Mouse (Mus musculus) large intestine, adult 2 months (tissue): Measurements from ENCODE around the gene Nuak1. TPM values are rescaled to one million over a fixed set of nuclear protein-coding genes. Genes with fewer than 3 reads are reported as not detected.

Source experiments
- DNase-seq: peaks from one replicate; pipeline ENCODE4 v3.0.0-alpha.2; 2012; ENCODE audit warnings: low read depth, low spot score
- WGBS: fragments of 180-500 bp; shearing (Covaris S2); methylation state at CpG from one replicate; pipeline ENCODE4 v1.1.7; 2018; 5-methylcytosine and 5-hydroxymethylcytosine counted together
- polyA plus RNA-seq: library from polyadenylated mRNA; depleted of rRNA; stranded (reverse); fragments of >200 nt; gene quantifications from 2 replicates; pipeline ENCODE4 v1.2.3, GENCODE M21; 2012

Gene Nuak1
- polyA plus RNA-seq, 1 experiment = 1.5 TPM

- 3% methylated on average over 10 of the region's 10 CpGs for WGBS
- DNase-seq = peak; percentile 67
Measured at GRCm38 (mm10) chr10:84450654-84451053, 10.3 kb upstream of the Nuak1 start.

DNA sequence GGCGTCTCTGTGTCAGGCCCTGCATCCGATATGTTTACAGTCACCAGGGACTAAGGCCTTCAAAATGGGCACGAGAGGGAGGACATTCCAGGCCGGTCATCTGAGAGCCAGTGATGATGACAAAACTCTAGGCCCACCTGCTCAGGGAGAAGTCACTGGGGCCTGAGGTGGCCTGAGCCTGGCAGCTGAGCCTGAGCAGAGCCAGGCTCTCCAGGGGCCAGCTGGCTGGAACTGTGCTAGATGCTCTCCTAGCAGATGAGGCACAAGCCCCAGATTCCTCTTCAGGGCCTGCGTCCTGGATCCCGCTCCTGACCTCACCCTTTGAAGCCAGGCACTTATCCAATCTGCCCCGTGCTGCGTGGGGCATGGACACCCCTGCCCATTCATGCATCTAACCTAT is 9.3 kb upstream of the Nuak1 start:
- 84% methylated on average over 8 of the region's 8 CpGs for WGBS
- no peak for DNase-seq

DNA sequence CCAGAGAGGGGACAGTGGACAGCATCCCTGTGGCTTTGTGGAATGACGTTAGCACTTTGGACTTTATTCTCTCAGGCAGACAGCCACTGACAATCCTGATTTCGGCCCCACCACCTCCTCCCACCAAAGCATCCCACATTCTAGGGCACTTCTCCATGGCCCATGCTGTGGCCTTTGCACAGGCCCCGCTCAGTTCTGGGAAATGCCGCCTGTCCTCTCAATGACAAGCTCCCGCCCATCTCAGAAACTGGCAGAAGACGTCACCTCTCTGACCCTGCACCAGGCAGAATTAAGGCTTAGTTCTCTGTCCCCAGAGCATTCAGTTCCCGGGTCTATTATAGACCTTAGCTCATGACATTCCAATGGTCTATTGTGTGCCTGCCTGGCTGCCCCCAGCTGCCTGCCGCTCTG is 7.0 kb upstream of the Nuak1 start:
- DNase-seq = no peak
- 41% methylated on average over 8 of the region's 8 CpGs for WGBS

GRCm38 (mm10) chr10:84446661-84447060 is 6.3 kb upstream of the Nuak1 start:
- WGBS = 58% methylated on average over 6 of the region's 6 CpGs
- no peak for DNase-seq

GRCm38 (mm10) chr10:84444396-84444795 is 4.0 kb upstream of the Nuak1 start:
- no peak for DNase-seq
- WGBS = 81% methylated on average over 9 of the region's 9 CpGs

- no peak for DNase-seq
- 28% methylated on average over 11 of the region's 11 CpGs for WGBS
Measured at GRCm38 (mm10) chr10:84441846-84442245, 1.4 kb upstream of the Nuak1 start.

- WGBS = 3% methylated on average over 7 of the region's 7 CpGs
- DNase-seq = no peak
Measured at GRCm38 (mm10) chr10:84441434-84441785, 1.0 kb upstream of the Nuak1 start.

- WGBS = under 1% methylated on average over 32 of the region's 32 CpGs
- DNase-seq = no peak
Measured at GRCm38 (mm10) chr10:84440181-84440540, 236 bp downstream of the Nuak1 start.

- no peak for DNase-seq
- WGBS = 29% methylated on average over 7 of the region's 7 CpGs
Measured at GRCm38 (mm10) chr10:84439228-84439596, 1.2 kb downstream of the Nuak1 start.

DNA sequence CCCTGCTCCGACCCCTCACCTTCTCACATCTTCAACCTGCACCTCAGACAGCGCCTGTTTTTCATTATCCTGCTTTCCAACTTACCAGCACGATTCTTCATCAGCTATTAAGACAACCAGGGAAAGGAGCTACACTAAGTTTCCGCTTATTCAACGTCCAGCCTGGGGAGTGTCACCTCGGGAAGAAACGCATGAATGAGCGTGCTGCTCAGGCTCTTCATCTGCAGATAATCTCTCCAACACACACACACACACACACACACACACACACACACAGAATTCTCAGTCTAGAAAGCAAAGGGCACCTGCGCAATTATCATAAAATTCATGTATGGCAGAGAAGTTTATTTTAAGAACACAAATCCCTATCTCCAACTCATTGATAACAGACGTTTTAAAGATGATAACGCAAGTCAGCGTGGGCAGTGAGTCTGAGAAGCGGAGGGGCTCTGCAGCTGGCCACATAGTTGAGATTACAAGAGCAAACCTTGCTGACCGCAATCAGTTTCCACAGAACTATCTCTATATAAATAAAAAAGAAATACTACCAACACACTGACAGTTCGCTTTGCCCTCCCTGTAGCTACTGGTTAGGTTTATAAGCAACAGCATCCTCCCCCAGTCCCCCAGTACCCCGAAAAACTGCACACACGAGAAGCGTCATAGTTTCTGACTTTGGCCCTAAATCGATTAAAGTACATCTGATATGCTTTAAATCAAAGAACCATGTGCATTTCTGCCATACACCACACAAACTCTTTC is 1.8 kb downstream of the Nuak1 start:
- WGBS = 47% methylated on average over 19 of the region's 19 CpGs
- no peak for DNase-seq

DNA sequence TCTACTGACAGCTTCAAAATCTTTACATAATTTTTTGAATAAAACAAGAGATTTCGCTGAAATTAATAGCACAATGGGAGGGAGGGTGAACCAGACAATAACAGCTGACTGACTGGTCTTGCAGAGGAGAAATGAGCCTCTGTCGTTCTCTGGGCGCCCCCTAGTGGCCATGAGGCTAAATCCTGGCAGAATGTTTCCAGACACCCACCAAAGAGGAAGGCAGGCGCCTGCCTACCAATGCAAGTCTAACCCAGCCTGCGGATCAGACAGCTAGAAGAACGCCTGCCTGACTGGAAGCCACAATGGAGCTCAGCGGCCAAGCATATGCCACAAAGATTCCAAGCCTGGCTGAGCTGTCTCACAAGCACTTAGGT is 2.4 kb downstream of the Nuak1 start:
- 2% methylated on average over 7 of the region's 7 CpGs for WGBS
- peak; percentile 70 for DNase-seq

- no peak for DNase-seq
- 63% methylated on average over 14 of the region's 14 CpGs for WGBS
Measured at GRCm38 (mm10) chr10:84437166-84438048, 3.0 kb downstream of the Nuak1 start.

GRCm38 (mm10) chr10:84435930-84436329 is 4.5 kb downstream of the Nuak1 start:
- no peak for DNase-seq

DNA sequence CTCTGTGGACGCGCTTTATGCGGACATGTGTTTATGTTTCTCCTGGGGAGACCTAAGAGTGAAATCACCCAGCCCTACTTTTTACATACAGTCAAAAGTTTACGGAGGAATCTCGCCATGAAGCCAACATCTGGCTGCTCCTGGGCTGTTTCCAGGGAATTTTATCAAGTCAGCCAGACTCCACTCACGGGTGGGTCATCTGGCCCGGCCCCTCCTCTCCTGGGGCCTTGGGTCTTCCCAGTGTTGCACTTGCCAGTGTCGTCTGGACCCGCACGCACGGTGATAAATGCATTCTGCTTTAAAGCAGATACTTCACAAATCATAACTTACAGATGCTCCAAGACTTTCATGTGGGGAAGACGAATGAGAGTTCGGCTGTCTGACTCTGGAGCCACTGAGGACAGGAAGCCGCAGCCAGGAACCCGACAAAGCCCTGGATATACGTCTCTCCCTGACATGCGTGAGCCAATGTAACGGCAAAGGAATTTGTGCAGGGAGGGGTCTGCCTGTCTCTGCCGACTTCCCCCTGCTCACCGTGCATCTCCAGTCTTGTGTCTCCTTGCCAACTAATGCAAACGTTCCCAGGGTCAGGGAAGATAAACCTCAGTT is 7.1 kb downstream of the Nuak1 start:
- DNase-seq = no peak
- 71% methylated on average over 21 of the region's 21 CpGs for WGBS

More at GRCm38 (mm10) chr10:84435930-84436329, 4.5 kb downstream of the Nuak1 start:
- WGBS = 83% methylated on average over 11 of the region's 11 CpGs

- no peak for DNase-seq
- 71% methylated on average over 7 of the region's 7 CpGs for WGBS
Measured at GRCm38 (mm10) chr10:84424374-84424773, 16.0 kb downstream of the Nuak1 start.

GRCm38 (mm10) chr10:84423903-84424302 is 16.5 kb downstream of the Nuak1 start:
- WGBS = 74% methylated on average over 5 of the region's 5 CpGs

GRCm38 (mm10) chr10:84420589-84420988 is 19.8 kb downstream of the Nuak1 start:
- DNase-seq = no peak
- WGBS = 92% methylated on average over 6 of the region's 6 CpGs

More at GRCm38 (mm10) chr10:84423903-84424302, 16.5 kb downstream of the Nuak1 start:
- no peak for DNase-seq

DNA sequence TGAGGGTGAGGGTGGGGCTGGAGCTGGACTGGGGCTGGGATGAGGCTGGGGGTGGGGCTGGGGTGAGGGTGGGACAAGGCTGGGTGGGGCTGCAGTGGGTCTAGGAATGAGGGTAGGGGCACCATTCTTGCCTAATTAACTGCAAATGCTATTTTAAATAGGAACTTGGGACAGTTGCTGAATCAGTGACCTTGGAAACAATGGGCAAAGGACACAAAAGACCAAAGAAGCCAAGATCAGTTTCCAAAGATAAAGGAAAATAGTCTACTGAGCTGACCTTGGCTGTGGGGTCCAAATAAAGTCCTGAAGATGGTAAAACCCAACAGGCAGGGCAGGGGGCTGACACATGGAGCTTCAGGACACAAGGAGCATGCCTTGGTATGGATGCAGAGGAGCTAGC is 22.0 kb downstream of the Nuak1 start:
- DNase-seq = no peak

GRCm38 (mm10) chr10:84416752-84417151 is 23.6 kb downstream of the Nuak1 start:
- 59% methylated on average over 8 of the region's 8 CpGs for WGBS
- DNase-seq = no peak

GRCm38 (mm10) chr10:84414981-84415700 is 25.3 kb downstream of the Nuak1 start:
- DNase-seq = no peak
- 91% methylated on average over 8 of the region's 8 CpGs for WGBS
